Mouse (Mus musculus): ENCODE data around the gene Tmem170b. TPM values are rescaled to one million over a fixed set of nuclear protein-coding genes. Genes with fewer than 3 reads are reported as not detected.

Tmem170b gene
- polyA plus RNA-seq (2015; fragmentation: Nextera tagmentation; extraction: Ambion mirVana): 32.0 and 34.7 TPM in 2 replicates

DNA sequence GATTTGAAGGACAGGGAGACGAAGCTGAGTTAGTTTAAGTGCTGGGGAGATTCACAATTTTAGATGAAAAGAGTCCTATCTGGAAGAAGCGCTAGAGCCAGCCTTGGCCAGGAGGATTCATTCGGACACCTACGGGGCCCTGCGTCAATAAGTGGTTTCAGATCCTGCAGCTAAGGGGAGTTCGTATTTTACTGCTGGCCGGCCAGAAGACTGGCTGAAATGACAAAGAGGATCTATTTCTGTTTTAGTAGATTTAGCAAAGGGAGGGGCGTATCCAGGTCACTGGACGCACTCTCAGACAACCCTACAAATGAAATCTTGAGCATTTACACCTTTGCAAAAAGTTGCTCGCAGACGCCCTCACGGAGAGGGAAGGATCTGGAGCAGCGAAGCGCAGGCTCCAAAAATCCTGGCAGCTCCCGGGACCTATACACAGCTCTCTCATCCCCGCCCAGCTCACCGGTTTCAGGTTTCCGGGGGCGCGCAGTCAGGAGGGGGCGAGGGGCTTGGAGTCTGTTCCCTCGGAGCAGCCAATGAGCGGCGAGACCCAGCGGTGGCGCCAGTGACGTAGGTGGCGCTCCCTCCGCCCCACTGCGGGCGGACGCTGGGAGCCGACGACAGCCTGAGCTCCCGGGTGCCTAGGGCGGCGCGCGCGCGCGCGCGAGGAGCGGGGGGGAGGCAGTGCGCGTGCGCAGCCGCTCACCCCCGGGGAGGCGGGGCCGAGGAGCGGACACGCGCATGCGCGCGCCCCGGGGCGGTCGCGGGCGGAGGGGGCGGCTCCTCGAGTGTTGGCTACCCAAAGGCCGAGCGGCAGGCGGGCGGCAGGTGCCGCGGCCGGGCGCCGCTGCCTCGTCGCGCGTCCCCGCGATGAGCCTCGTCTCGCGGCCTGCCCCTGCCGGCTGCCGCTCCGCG lies at the start of gene Tmem170b:
Gene Tmem170b (plus strand): TSS at position 809 of the 912 bp plus-strand sequence.

Other genes with a start within 250 kb of the Tmem170b start
- 11.8 and 13.0 TPM in 2 replicates for gene Nedd9, start 118.5 kb upstream of the Tmem170b start, polyA plus RNA-seq (2015; fragmentation: Nextera tagmentation; extraction: Ambion mirVana)
- gene Adtrp, start 241.8 kb downstream of the Tmem170b start, polyA plus RNA-seq (2015; fragmentation: Nextera tagmentation; extraction: Ambion mirVana): 0.48 and 0.67 TPM in 2 replicates